Mouse (Mus musculus) liver, embryonic 14.5 days (tissue): ENCODE measurements around the gene Uqcc3. TPM values are rescaled to one million over a fixed set of nuclear protein-coding genes. Genes with fewer than 3 reads are reported as not detected.

Source experiments
- ATAC-seq: fragments of 200-750 bp; cut with Nextera tagmentation; 2 replicates; pipeline ENCODE4 v1.8.0; 2017; ENCODE audit warnings: moderate number of reproducible peaks, mild to moderate bottlenecking, moderate library complexity; ENCODE audit not compliant: insufficient read depth
- DNase-seq, 3 experiments: peaks; one replicate each; pipeline ENCODE4 v3.0.0-alpha.2; 2012 to 2013; ENCODE audit warnings: low read depth in 3 of 3, low spot score in 3 of 3
- H3K27ac ChIP-seq: fragments of 300-500 bp; sonication (generic); 2 replicates; pipeline ENCODE4 v1.5.1; 2014; ENCODE audit warnings: moderate library complexity, mild to moderate bottlenecking, control low read depth, inconsistent platforms
- H3K27me3 ChIP-seq: fragments of 300-500 bp; sonication (generic); 2 replicates; pipeline ENCODE4 v1.6.1; 2014; ENCODE audit warnings: mild to moderate bottlenecking, low read length, moderate library complexity; ENCODE audit not compliant: control insufficient read depth, insufficient read depth
- H3K36me3 ChIP-seq: fragments of 300-500 bp; sonication (generic); replicated peaks from 2 replicates; pipeline ENCODE4 v1.6.1; 2014; ENCODE audit warnings: low read depth; ENCODE audit not compliant: control insufficient read depth, insufficient read depth
- H3K4me1 ChIP-seq, 2 experiments: fragments of 200-500 bp in 1 of 2; fragments of 300-500 bp in 1 of 2; sonication (generic) in 1 of 2; replicated peaks; 2 replicates each; pipeline ENCODE4 v1.6.1; 2012 to 2014; ENCODE audit warnings: antibody characterized with exemption in 1 of 2, inconsistent platforms in 1 of 2, low read length in 1 of 2; ENCODE audit not compliant: control insufficient read depth in 2 of 2, insufficient read depth in 2 of 2
- H3K4me2 ChIP-seq: fragments of 300-500 bp; sonication (generic); 2 replicates; pipeline ENCODE4 v1.6.1; 2014; ENCODE audit warnings: low read depth, mild to moderate bottlenecking, control low read depth, moderate library complexity
- H3K4me3 ChIP-seq, 2 experiments: fragments of 200-500 bp in 1 of 2; fragments of 300-500 bp in 1 of 2; sonication (generic) in 1 of 2; 2 replicates each; pipeline ENCODE4 v1.5.1; 2012 to 2014; ENCODE audit warnings: low read depth in 2 of 2, low read length in 2 of 2, mild to moderate bottlenecking in 2 of 2, control low read depth in 1 of 2, inconsistent platforms in 1 of 2, moderate library complexity in 1 of 2; ENCODE audit not compliant: insufficient read depth in 1 of 2
- H3K9ac ChIP-seq: fragments of 300-500 bp; sonication (generic); replicated peaks from 2 replicates; pipeline ENCODE4 v1.6.1; 2014; ENCODE audit warnings: mild to moderate bottlenecking, control low read depth, moderate library complexity
- H3K9me3 ChIP-seq: fragments of 300-500 bp; sonication (generic); 2 replicates; pipeline ENCODE4 v1.6.1; 2016; ENCODE audit warnings: low read length, mixed read lengths; ENCODE audit not compliant: control insufficient read depth
- CTCF ChIP-seq: IDR thresholded peaks from 2 replicates; pipeline ENCODE4 v1.5.1; 2016; ENCODE audit warnings: antibody characterized with exemption, low read depth, control low read depth
- EP300 ChIP-seq: IDR thresholded peaks from 2 replicates; pipeline ENCODE4 v1.6.1; 2016; ENCODE audit warnings: antibody characterized with exemption, low read depth
- WGBS: fragments of 180-500 bp; shearing (Covaris S2); extraction: QIAGEN DNeasy Blood & Tissue Kit; methylation state at CpG from one replicate; pipeline ENCODE4 v1.1.7; 2014; ENCODE audit not compliant: insufficient replicate concordance; 5-methylcytosine and 5-hydroxymethylcytosine counted together
- polyA plus RNA-seq, 2 experiments: library from polyadenylated mRNA; depleted of rRNA in 1 of 2; stranded (reverse) in 1 of 2; unstranded in 1 of 2; fragments of >200 nt; fragmentation: Nextera tagmentation in 1 of 2; extraction: Ambion mirVana in 1 of 2; gene quantifications; 2 replicates each; pipeline versions ENCODE4 v1.2.1 to v1.2.3; 2012 to 2014

Uqcc3 gene
- polyA plus RNA-seq (2012; rRNA removed): 18.5 and 22.2 TPM in 2 replicates
- 28.3 and 35.3 TPM in 2 replicates for polyA plus RNA-seq (2014; fragmentation: Nextera tagmentation; extraction: Ambion mirVana)

- under 1% methylated on average over 42 of the region's 42 CpGs for WGBS
- H3K27me3 ChIP-seq: no peaks in the 10 kb centered on the region
- peak within 1 kb of the TSS; percentile 79 for H3K4me2 ChIP-seq
- peak within 1 kb of the TSS; percentile 87 for H3K9ac ChIP-seq
- ATAC-seq (peak; percentile 94), DNase-seq (peak; percentile 78 to 84 (median 79))
- peak within 1 kb of the TSS; percentile 89 to 97 for H3K4me3 ChIP-seq
- TF ChIP-seq CTCF: no peak
- no peak for TF ChIP-seq EP300
- H3K27ac ChIP-seq: peak within 1 kb of the TSS; percentile 36
- no peaks in the 10 kb centered on the region for H3K9me3 ChIP-seq
- H3K36me3 ChIP-seq: peaks cover 10% of the 10 kb centered on the region
- H3K4me1 ChIP-seq: peaks cover 6% of the 10 kb centered on the region in 2 experiments
Observed at GRCm38 (mm10) chr19:8880311-8881033, at the start of gene Uqcc3. Gene Uqcc3, minus strand, starts transcription at chr19:8880923.

- Histone ChIP-seq H3K4me1 (peaks cover 20 to 30% of the 10 kb centered on the region in 2 experiments), H3K27ac (no peak overlapping the region; the same call in 1 of the 2 replicates), H3K9ac (peak overlapping the region; percentile 74), H3K36me3 (peaks cover 8% of the 10 kb centered on the region), H3K4me3 (peak overlapping the region; percentile 70 to 72), H3K9me3 (no peaks in the 10 kb centered on the region), H3K27me3 (no peaks in the 10 kb centered on the region), H3K4me2 (peak overlapping the region; percentile 76)
- ATAC-seq: no peak
- DNase-seq: no peak
- WGBS: 8% methylated on average over 11 of the region's 11 CpGs
- no peak for TF ChIP-seq EP300
- no peak for TF ChIP-seq CTCF
Observed at GRCm38 (mm10) chr19:8930117-8930516, 49.4 kb upstream of the Uqcc3 start.

- TF ChIP-seq EP300 (no peak), CTCF (peak; percentile 67)
- peaks cover 8% of the 10 kb centered on the region for H3K36me3 ChIP-seq
- ATAC-seq (peak; percentile 75), DNase-seq (peak; percentile 64 to 79 (median 74))
- peak within 1 kb of the TSS; percentile 74 for H3K9ac ChIP-seq
- no peaks in the 10 kb centered on the region for H3K27me3 ChIP-seq
- peaks cover 20 to 30% of the 10 kb centered on the region in 2 experiments for H3K4me1 ChIP-seq
- peak within 1 kb of the TSS; percentile 64 for H3K27ac ChIP-seq
- peak within 1 kb of the TSS; percentile 70 to 72 for H3K4me3 ChIP-seq
- H3K9me3 ChIP-seq: no peaks in the 10 kb centered on the region
- peak within 1 kb of the TSS; percentile 76 for H3K4me2 ChIP-seq
- WGBS: under 1% methylated on average over 72 of the region's 74 CpGs
Observed at GRCm38 (mm10) chr19:8929224-8930088, 48.7 kb upstream of the Uqcc3 start, which contains the start of the genes Rom1 and Eml3. Gene Rom1, minus strand, starts transcription at chr19:8929356. Gene Eml3, plus strand, starts transcription at chr19:8929552.

- Histone ChIP-seq H3K27me3 (no peaks in the 10 kb centered on the region), H3K27ac (peak overlapping the region; percentile 52), H3K4me2 (peak overlapping the region; percentile 76), H3K4me1 (peaks cover 21 to 30% of the 10 kb centered on the region in 2 experiments), H3K9ac (peak overlapping the region; percentile 74), H3K36me3 (peaks cover 6% of the 10 kb centered on the region), H3K4me3 (peak overlapping the region; percentile 70 to 72), H3K9me3 (no peaks in the 10 kb centered on the region)
- WGBS: 34% methylated on average over 16 of the region's 16 CpGs
- no peak for TF ChIP-seq CTCF
- DNase-seq: no peak
- ATAC-seq: peak; percentile 5; the same call in 1 of the 2 replicates
Observed at GRCm38 (mm10) chr19:8928689-8929223, 48.0 kb upstream of the Uqcc3 start.
